Mouse (Mus musculus): ENCODE data around the gene Atoh8. TPM values are rescaled to one million over a fixed set of nuclear protein-coding genes. Genes with fewer than 3 reads are reported as not detected.

The Atoh8 gene
- polyA plus RNA-seq, 1 experiment from 2014 or later: 17.7 TPM

DNA sequence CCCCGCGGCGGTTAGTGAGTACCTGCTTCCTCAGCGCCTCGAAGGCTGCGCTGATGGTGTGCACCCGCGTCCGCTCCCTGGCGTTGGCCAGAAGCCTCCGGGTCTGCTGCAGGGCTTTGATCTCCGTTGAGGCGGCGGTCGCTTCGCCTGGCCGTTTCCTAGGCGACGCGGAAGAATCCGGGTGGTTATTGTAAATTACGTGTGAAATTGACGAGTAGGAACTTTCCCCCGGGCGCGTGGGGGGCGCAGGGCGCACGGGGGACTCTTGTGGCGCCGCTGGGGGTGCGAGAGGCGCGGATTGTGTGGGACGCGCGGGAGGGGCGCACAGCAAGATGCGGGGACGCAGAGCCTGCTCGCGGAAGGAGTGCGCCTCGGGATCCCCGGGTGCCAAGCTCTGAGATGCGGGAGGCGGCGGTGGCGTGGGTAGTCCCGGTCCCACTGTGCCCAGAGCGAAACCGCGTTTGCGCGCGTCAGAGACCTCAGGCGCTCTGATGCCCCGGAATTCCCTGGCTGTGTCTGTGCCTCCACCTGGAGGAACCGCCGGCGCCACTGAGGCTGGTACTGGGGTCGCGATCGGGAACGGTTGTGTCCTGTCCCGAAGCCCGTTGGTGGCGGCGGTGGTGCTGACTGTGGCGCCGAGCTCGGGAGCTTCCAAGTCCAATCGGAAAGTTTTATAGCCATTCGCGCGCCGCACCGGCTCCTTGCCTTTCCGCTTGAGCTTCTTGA, 842 bp downstream of the Atoh8 start:
- Histone ChIP-seq H3K4me1 (peaks cover 69% of the 10 kb centered on the region), H3K9me3 (no peaks in the 10 kb centered on the region), H3K4me3 (peak overlapping the region; percentile 86), H3K27me3 (replicated peaks; ENCODE audit: low read depth, poor library complexity, severe bottlenecking) (peaks cover 73% of the 10 kb centered on the region), H3K27ac (replicated peaks) (peak overlapping the region; percentile 88), H3K36me3 (replicated peaks) (no peaks in the 10 kb centered on the region)
- DNase-seq (ENCODE audit: low spot score): peak; percentile 82
- under 1% methylated on average over 79 of the region's 79 CpGs for WGBS

DNA sequence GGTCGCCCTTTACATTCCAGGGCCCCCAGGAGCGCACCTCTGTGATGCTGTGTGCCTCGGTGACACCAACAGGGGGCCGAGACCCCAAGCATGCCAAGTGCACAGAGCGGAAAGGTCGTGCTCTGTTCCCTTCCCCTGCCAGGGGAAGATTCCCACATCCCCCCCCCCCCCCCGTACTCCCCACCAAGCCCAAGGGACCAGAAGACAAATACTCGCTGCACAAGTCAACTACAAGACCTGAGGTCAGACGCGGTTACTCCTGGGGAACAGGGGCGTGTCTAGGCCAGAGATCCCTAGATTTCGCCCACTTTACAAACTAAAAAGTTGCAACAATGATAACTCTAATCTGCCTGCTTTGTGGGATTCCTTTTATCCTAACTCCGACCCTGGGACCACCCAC, 1.4 kb downstream of the Atoh8 start:
- Histone ChIP-seq H3K36me3 (replicated peaks) (0 out of 2 replicates have a peak, but pooled peaks cover under 1% of the 10 kb centered on the region), H3K27ac (replicated peaks) (peak overlapping the region; percentile 88), H3K4me1 (peaks cover 68% of the 10 kb centered on the region), H3K27me3 (replicated peaks; ENCODE audit: low read depth, poor library complexity, severe bottlenecking) (peaks cover 73% of the 10 kb centered on the region), H3K4me3 (peak overlapping the region; percentile 86), H3K9me3 (no peaks in the 10 kb centered on the region)
- under 1% methylated on average over 13 of the region's 13 CpGs for WGBS
- peak; percentile 64 for DNase-seq (ENCODE audit: low spot score)

DNA sequence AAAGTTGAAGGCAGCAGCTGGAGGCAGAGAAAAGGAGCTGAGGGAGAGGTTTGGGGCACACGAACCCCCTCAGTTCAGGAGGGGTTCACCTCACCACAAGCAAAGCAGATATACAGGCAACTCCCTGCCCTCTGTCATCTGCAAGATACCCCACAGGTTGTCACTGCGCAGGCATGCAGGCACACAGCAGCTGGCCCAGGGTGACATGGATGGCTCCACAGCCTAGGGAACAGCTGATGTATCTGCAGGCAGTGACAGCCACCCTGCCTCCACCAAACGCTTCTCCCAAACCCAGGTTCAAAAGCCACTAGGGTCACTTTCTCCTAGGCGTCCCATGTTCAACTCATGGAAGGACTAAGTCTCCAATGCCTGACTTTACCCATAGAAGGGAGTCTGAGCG, 2.5 kb downstream of the Atoh8 start:
- H3K27me3 ChIP-seq (replicated peaks; ENCODE audit: low read depth, poor library complexity, severe bottlenecking): peaks cover 65% of the 10 kb centered on the region
- no peaks in the 10 kb centered on the region for H3K9me3 ChIP-seq
- H3K4me1 ChIP-seq: peaks cover 72% of the 10 kb centered on the region
- no peak overlapping the region; the same call in 1 of the 2 replicates for H3K27ac ChIP-seq (replicated peaks)
- DNase-seq (ENCODE audit: low spot score): no peak
- 0 out of 2 replicates have a peak, but pooled peaks cover 4% of the 10 kb centered on the region for H3K36me3 ChIP-seq (replicated peaks)
- WGBS: 51% methylated on average over 5 of the region's 5 CpGs
- H3K4me3 ChIP-seq: peak overlapping the region; percentile 86

DNA sequence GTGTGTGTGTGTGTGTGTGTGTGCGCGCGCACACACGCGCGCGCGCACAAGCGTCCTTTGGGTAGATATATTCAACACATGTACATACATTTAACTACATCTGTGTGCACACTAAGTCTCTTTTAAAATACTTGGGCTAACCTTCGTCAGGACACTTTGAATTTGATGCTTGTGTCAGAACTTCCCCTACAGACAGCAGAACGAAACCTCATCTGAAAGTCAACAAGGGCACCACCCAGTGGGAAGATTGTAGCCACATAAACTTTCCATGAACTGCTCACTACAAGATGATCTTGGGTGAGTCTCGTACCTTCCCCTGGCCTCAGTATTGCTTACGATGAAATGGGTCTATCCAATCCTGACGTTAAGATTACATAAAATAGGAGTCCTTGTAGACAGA, 3.0 kb downstream of the Atoh8 start:
- Histone ChIP-seq H3K27ac (replicated peaks) (no peak overlapping the region), H3K36me3 (replicated peaks) (0 out of 2 replicates have a peak, but pooled peaks cover 4% of the 10 kb centered on the region), H3K4me1 (peaks cover 77% of the 10 kb centered on the region), H3K4me3 (peak overlapping the region; percentile 86), H3K27me3 (replicated peaks; ENCODE audit: low read depth, poor library complexity, severe bottlenecking) (peaks cover 60% of the 10 kb centered on the region), H3K9me3 (no peaks in the 10 kb centered on the region)
- no peak for DNase-seq (ENCODE audit: low spot score)
- WGBS: 93% methylated on average over 14 of the region's 14 CpGs

DNA sequence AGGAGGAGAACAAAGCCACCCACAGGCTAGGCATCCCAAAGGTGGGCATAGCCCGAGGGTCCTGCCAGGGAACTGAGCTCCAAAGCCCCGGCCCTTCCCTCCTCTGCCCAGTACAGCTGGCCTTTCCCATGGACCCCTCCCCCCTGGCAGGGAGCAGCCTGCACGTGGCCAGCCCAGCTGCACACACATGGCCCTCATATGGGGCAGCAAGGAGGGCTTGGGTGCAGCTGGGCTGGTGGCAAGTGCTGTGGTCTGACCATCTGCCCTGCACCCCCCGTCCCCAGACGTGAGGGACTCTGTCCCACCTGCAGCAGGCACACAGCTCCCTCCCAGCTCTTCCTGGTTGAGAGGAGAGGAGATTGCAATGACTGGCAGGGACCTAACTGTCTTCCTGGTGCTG, 4.5 kb downstream of the Atoh8 start:
- H3K27me3 ChIP-seq (replicated peaks; ENCODE audit: low read depth, poor library complexity, severe bottlenecking): peaks cover 47% of the 10 kb centered on the region
- H3K27ac ChIP-seq (replicated peaks): peak overlapping the region; percentile 52; the same call in 1 of the 2 replicates
- DNase-seq (ENCODE audit: low spot score): peak; percentile 56
- peaks cover 69% of the 10 kb centered on the region for H3K4me1 ChIP-seq
- H3K4me3 ChIP-seq: peak overlapping the region; percentile 19
- 26% methylated on average over 5 of the region's 5 CpGs for WGBS
- H3K9me3 ChIP-seq: no peaks in the 10 kb centered on the region
- 0 out of 2 replicates have a peak, but pooled peaks cover 4% of the 10 kb centered on the region for H3K36me3 ChIP-seq (replicated peaks)

DNA sequence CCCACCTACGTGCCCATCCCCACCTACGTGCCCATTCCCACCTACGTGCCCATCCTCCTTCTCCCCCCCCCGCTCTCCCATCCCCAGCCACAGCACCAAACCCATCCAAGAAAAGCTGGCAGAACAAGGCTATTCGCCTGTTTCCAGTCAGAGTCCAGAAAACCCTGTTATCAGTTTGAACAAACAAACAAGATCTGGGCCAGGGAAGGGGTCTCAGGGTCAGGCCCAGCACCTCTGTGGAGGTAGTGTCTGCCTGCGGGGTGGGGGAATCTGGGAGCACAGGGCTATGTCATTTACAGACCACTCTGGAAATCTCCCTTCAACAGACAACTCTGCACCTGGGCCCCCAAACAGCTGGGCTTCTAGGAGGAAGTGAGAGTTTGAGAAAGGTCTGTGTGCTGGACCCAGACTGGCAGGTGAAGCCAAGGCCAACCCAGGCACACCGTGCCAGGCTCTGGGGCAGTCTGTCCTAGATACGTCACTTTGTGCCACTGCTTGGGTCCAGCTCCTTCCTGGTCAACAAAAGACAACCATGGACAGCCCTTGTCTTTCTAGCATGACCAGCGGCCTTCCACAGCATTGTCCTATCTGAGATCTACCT, 7.6 kb downstream of the Atoh8 start:
- H3K27me3 ChIP-seq (replicated peaks; ENCODE audit: low read depth, poor library complexity, severe bottlenecking): peaks cover 43% of the 10 kb centered on the region

DNA sequence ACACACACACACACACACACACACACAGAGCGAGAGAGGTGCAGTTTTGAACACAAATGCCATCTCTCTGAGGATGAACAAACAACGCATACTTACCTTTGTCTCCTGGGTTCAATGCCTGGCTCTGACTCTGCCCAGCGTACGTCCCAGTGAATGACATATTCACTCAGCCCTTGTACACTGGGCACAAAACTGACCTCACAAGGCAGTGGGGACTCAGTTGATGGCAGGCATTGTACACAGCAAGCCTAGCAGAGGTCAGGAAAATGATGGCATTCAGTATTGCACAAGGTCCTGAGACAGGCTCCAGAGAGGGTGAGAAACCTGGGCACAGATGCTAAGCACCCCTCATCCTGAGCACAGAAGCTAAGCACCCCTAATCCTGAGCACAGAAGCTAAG, 8.4 kb downstream of the Atoh8 start:
- H3K4me1 ChIP-seq: peaks cover 54% of the 10 kb centered on the region
- no peak for DNase-seq (ENCODE audit: low spot score)
- H3K36me3 ChIP-seq (replicated peaks): 0 out of 2 replicates have a peak, but pooled peaks cover 4% of the 10 kb centered on the region
- H3K27me3 ChIP-seq (replicated peaks; ENCODE audit: low read depth, poor library complexity, severe bottlenecking): peaks cover 37% of the 10 kb centered on the region
- H3K4me3 ChIP-seq: no peak overlapping the region
- WGBS: 93% methylated on average over 4 of the region's 4 CpGs
- H3K9me3 ChIP-seq: no peaks in the 10 kb centered on the region
- no peak overlapping the region for H3K27ac ChIP-seq (replicated peaks)

More for the DNA sequence above, 7.6 kb downstream of the Atoh8 start:
- H3K4me3 ChIP-seq: no peak overlapping the region
- H3K9me3 ChIP-seq: no peaks in the 10 kb centered on the region
- WGBS: 82% methylated on average over 9 of the region's 9 CpGs
- DNase-seq (ENCODE audit: low spot score): no peak
- peaks cover 51% of the 10 kb centered on the region for H3K4me1 ChIP-seq
- 0 out of 2 replicates have a peak, but pooled peaks cover 4% of the 10 kb centered on the region for H3K36me3 ChIP-seq (replicated peaks)
- no peak overlapping the region for H3K27ac ChIP-seq (replicated peaks)

DNA sequence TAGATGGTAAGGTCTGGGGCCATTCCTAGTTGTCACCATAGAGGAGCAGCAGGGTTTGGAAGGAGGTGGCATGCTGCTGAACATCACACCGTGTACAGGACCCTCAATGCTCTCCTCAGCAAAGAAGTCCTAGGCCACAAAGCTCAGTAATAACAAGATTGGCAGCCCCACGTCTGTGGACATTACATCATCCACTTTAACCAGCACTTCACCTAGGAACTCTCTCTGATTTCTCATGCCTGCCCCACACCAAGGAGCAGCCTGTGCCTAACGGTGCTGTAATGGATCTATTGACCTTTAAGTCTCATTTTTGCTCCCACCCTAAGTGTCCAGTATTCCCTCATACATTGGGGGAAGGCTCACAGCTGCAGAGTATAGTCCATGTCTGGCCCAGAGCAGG, 9.7 kb downstream of the Atoh8 start:
- Histone ChIP-seq H3K4me1 (peaks cover 54% of the 10 kb centered on the region), H3K4me3 (no peak overlapping the region), H3K27me3 (replicated peaks; ENCODE audit: low read depth, poor library complexity, severe bottlenecking) (peaks cover 27% of the 10 kb centered on the region), H3K27ac (replicated peaks) (no peak overlapping the region), H3K9me3 (no peaks in the 10 kb centered on the region), H3K36me3 (replicated peaks) (0 out of 2 replicates have a peak, but pooled peaks cover 4% of the 10 kb centered on the region)
- DNase-seq (ENCODE audit: low spot score): no peak
- 74% methylated on average over 3 of the region's 3 CpGs for WGBS

DNA sequence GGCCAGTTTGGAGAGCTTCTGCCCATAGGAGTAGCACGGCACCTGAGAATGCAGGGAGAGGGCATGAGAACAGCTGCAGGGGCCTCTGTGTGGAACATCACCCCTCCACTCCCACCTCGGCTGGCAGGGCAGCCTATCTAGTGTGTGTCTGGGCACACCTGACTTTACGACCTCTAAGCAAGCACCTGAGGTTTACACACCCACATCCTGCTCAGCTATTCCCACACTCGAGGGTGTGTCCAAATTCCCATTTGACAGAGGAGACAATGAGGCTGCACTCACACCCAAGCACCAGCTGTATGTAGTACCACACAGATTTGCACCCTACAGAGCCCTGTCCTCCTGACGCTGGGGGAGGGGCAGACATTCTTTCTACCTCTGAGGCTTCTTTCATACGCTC, 11.5 kb downstream of the Atoh8 start:
- Histone ChIP-seq H3K36me3 (replicated peaks) (0 out of 2 replicates have a peak, but pooled peaks cover 3% of the 10 kb centered on the region), H3K9me3 (no peaks in the 10 kb centered on the region), H3K27me3 (replicated peaks; ENCODE audit: low read depth, poor library complexity, severe bottlenecking) (peaks cover 34% of the 10 kb centered on the region), H3K27ac (replicated peaks) (peak overlapping the region; percentile 83), H3K4me1 (peaks cover 68% of the 10 kb centered on the region), H3K4me3 (no peak overlapping the region)
- WGBS: 62% methylated on average over 6 of the region's 6 CpGs
- no peak for DNase-seq (ENCODE audit: low spot score)

DNA sequence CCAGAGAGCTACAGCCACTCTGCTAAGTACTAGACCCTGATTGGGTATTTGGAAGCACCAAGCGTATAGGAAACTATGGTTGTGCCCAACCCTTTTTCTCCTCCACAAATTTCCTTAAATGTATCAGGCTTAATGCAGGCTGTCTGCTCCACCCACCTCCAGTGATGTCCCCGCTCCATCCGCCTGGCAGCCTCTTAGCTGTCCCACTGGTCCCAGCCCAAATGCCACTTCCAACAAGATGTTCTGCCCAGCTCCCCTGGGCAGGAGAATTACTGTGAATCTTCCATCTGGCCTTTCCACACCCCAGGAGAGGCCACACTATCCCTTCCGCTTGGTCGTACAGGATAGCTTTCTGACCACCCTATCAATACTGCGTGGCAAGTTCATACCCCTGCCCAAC, 12.5 kb downstream of the Atoh8 start:
- peak overlapping the region; percentile 41 for H3K4me3 ChIP-seq
- 56% methylated on average over 6 of the region's 6 CpGs for WGBS

DNA sequence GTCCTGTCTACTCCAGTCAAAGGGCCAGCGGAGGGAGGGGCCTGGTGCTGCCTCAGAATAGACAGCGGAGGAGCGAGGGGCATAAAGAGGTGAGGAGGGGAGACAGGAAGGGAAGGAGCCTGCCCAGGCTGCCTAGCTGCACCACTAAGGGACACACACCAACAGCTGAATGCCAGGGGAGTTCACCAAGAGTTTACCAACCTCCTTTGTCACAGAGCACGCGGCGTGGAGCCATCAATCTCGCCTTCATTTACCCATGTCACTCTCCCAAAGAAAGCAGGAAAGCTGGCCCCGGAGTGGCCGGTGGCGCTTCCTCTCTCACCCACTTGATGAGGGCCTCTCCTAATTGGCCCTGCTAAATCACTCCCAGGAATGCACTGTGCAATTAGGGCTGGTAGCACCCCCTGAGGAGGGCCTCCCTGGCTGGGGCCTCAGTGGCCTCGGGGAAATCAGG, 13.1 kb downstream of the Atoh8 start:
- Histone ChIP-seq H3K36me3 (replicated peaks) (no peaks in the 10 kb centered on the region), H3K27me3 (replicated peaks; ENCODE audit: low read depth, poor library complexity, severe bottlenecking) (peaks cover 37% of the 10 kb centered on the region), H3K27ac (replicated peaks) (peak overlapping the region; percentile 83), H3K4me1 (peaks cover 72% of the 10 kb centered on the region), H3K9me3 (no peaks in the 10 kb centered on the region), H3K4me3 (peak overlapping the region; percentile 41)
- 2% methylated on average over 11 of the region's 11 CpGs for WGBS
- peak; percentile 75 for DNase-seq (ENCODE audit: low spot score)

More for the DNA sequence above, 12.5 kb downstream of the Atoh8 start:
- peak overlapping the region; percentile 83 for H3K27ac ChIP-seq (replicated peaks)
- peaks cover 37% of the 10 kb centered on the region for H3K27me3 ChIP-seq (replicated peaks; ENCODE audit: low read depth, poor library complexity, severe bottlenecking)
- peaks cover 72% of the 10 kb centered on the region for H3K4me1 ChIP-seq
- no peaks in the 10 kb centered on the region for H3K36me3 ChIP-seq (replicated peaks)
- no peaks in the 10 kb centered on the region for H3K9me3 ChIP-seq
- DNase-seq (ENCODE audit: low spot score): no peak

DNA sequence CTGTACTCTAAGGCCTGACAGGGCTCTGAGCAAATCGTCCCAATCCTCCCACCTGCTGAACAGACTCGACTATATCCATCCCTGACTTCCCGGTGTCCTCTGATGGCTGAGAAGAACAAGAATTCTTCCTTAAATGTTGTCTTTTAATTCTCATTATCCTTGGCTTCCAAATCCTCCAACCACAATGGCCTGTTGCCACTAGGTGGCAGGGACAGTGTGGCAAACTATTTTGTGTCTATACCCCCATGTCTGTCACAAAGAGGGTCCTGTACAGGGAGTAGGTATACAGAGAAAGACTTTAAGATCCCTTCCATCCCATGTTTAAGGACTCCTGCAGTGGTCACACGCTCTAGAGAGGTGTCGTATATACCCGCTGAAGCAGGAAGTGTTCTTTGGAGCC, 14.1 kb downstream of the Atoh8 start:
- H3K4me3 ChIP-seq: no peak overlapping the region
- peak overlapping the region; percentile 83; the same call in 1 of the 2 replicates for H3K27ac ChIP-seq (replicated peaks)
- no peaks in the 10 kb centered on the region for H3K36me3 ChIP-seq (replicated peaks)
- peaks cover 79% of the 10 kb centered on the region for H3K4me1 ChIP-seq
- H3K9me3 ChIP-seq: no peaks in the 10 kb centered on the region
- DNase-seq (ENCODE audit: low spot score): no peak
- WGBS: 44% methylated on average over 6 of the region's 6 CpGs
- peaks cover 37% of the 10 kb centered on the region for H3K27me3 ChIP-seq (replicated peaks; ENCODE audit: low read depth, poor library complexity, severe bottlenecking)

Data from embryonic facial prominence, embryonic 10.5 days (tissue).